Mouse (Mus musculus) liver, adult 2 months (tissue): ENCODE data around the gene Grxcr1.

ENCODE experiments used
- CTCF ChIP-seq: fragments of 200-500 bp; IDR thresholded peaks from 2 replicates; pipeline ENCODE4 v1.5.1; 2011; ENCODE audit warnings: low read depth, low read length, control low read depth
- POLR2A ChIP-seq: fragments of 200-500 bp; IDR thresholded peaks from 2 replicates; pipeline ENCODE4 v1.6.1; 2011; ENCODE audit warnings: low read length, control low read depth; ENCODE audit not compliant: insufficient read depth; ENCODE audit errors: extremely low read depth

DNA sequence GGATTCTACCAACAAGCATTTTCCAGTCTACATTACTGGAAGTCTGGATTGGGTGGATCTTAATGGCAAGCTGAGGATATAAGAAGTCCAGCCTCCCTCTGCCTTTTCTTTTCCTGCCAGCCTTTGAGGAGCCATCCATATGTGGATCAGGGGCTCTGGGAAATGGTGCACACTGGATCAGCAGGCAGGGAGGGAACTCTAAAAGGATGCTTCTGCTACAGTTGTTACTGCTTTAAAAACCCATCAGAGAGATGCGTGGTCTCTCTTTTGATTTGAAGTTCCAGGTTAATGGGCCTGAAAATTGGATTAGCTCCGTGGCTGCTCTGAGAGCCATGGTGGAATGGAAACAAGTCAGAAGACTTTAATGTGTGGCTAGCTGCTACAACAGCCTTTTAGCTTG, 27.7 kb upstream of the Grxcr1 start:
- TF ChIP-seq POLR2A: no peak
- no peak for TF ChIP-seq CTCF
